Mouse (Mus musculus): ENCODE data around the gene Cox15. TPM values are rescaled to one million over a fixed set of nuclear protein-coding genes. Genes with fewer than 3 reads are reported as not detected.

Cox15 gene
- polyA plus RNA-seq, 1 experiment from 2014 or later: 11.4 TPM

- 79% methylated on average over 4 of the region's 4 CpGs for WGBS
- Histone ChIP-seq H3K36me3 (no peaks in the 10 kb centered on the region), H3K4me3 (no peak overlapping the region), H3K27me3 (no peaks in the 10 kb centered on the region), H3K4me1 (no peaks in the 10 kb centered on the region), H3K9me3 (no peaks in the 10 kb centered on the region), H3K27ac (no peak overlapping the region), H3K4me2 (replicated peaks) (no peak overlapping the region), H3K9ac (no peak overlapping the region)
- ATAC-seq (ENCODE audit: low FRiP score, low read depth): no peak
Measured at GRCm38 (mm10) chr19:43776561-43776960, 23.8 kb upstream of the Cox15 start.

DNA sequence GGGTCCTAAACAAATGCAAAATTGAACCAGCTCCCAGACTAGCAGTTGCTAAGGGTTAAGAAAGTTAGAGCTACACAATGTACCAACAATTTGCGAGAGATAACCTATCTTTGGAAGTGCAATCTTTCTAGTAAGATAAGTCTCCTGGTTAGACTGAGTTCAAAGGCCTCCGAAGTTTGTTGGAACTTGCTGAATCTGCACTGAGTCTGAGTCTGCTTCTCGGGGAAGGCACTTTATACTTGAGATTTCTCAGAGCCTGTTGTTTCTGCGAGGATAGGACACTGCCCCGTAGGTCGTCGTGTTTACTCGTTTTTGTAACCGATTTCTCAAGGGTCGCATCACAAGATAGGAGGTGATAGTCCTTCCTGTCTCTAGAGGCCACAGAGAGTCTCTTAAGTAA lies 22.6 kb upstream of the Cox15 start:
- H3K9ac ChIP-seq: no peak overlapping the region
- H3K4me1 ChIP-seq: no peaks in the 10 kb centered on the region
- H3K9me3 ChIP-seq: no peaks in the 10 kb centered on the region
- H3K27ac ChIP-seq: no peak overlapping the region
- 80% methylated on average over 10 of the region's 10 CpGs for WGBS
- H3K4me3 ChIP-seq: no peak overlapping the region
- no peaks in the 10 kb centered on the region for H3K36me3 ChIP-seq
- H3K27me3 ChIP-seq: no peaks in the 10 kb centered on the region
- ATAC-seq (ENCODE audit: low FRiP score, low read depth): no peak
- H3K4me2 ChIP-seq (replicated peaks): no peak overlapping the region

DNA sequence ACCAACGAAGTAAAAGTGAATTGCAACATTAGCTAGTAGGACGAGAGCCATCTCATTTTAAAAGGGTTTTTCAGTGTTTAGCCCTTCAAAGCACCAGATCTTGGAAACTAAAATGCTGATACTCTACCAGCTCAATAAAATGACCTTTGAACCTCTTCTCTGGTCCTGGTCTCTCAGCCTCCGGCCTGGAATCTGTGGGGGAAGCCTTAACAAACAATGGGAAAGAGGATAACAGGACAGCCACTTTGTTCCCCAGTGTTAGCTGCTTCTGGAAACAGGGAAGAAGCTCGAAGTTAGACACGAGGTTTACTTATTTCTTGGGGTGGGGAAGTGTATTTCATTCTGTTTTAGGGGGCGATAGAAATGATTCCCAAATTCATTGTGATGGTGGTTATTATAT lies 19.5 kb upstream of the Cox15 start:
- H3K36me3 ChIP-seq: no peaks in the 10 kb centered on the region; the same call in 1 of the 2 replicates
- H3K27ac ChIP-seq: no peak overlapping the region
- H3K9ac ChIP-seq: no peak overlapping the region
- H3K27me3 ChIP-seq: no peaks in the 10 kb centered on the region
- ATAC-seq (ENCODE audit: low FRiP score, low read depth): no peak
- H3K9me3 ChIP-seq: no peaks in the 10 kb centered on the region
- no peak overlapping the region for H3K4me3 ChIP-seq
- H3K4me2 ChIP-seq (replicated peaks): no peak overlapping the region
- H3K4me1 ChIP-seq: no peaks in the 10 kb centered on the region
- WGBS: 77% methylated on average over 6 of the region's 6 CpGs

DNA sequence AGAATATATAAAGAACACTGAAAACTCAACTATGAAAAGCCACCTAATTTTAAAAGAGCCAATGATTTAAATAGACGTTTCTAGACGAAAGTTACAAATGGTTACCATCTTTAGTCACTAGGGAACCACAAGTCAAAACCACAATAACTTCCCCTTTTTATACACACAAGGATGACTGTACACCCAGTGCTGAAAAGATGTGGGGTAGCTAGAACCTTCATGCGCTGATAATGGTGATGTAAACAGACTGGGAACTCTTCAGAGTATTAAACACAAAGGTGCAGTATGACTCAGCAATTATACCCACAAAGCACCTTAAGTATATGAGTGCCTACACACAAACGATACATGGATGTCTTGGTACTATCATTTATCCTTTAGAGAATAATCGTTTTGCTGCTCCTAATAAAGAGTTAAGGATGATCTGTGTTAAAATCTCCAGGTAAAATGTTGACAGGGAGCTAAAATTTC lies 18.7 kb upstream of the Cox15 start:
- no peak for ATAC-seq (ENCODE audit: low FRiP score, low read depth)
- no peak overlapping the region for H3K4me2 ChIP-seq (replicated peaks)
- H3K4me1 ChIP-seq: no peaks in the 10 kb centered on the region
- no peaks in the 10 kb centered on the region; the same call in 1 of the 2 replicates for H3K36me3 ChIP-seq
- no peaks in the 10 kb centered on the region for H3K27me3 ChIP-seq
- no peak overlapping the region for H3K9ac ChIP-seq
- H3K9me3 ChIP-seq: no peaks in the 10 kb centered on the region
- H3K27ac ChIP-seq: no peak overlapping the region
- H3K4me3 ChIP-seq: no peak overlapping the region
- 83% methylated on average over 5 of the region's 5 CpGs for WGBS

GRCm38 (mm10) chr19:43770584-43770983 lies 17.8 kb upstream of the Cox15 start:
- Histone ChIP-seq H3K27ac (no peak overlapping the region), H3K36me3 (no peaks in the 10 kb centered on the region; the same call in 1 of the 2 replicates), H3K9me3 (no peaks in the 10 kb centered on the region), H3K4me3 (no peak overlapping the region), H3K9ac (no peak overlapping the region), H3K4me2 (replicated peaks) (no peak overlapping the region), H3K4me1 (no peaks in the 10 kb centered on the region), H3K27me3 (no peaks in the 10 kb centered on the region)
- ATAC-seq (ENCODE audit: low FRiP score, low read depth): no peak
- 87% methylated on average over 4 of the region's 4 CpGs for WGBS

DNA sequence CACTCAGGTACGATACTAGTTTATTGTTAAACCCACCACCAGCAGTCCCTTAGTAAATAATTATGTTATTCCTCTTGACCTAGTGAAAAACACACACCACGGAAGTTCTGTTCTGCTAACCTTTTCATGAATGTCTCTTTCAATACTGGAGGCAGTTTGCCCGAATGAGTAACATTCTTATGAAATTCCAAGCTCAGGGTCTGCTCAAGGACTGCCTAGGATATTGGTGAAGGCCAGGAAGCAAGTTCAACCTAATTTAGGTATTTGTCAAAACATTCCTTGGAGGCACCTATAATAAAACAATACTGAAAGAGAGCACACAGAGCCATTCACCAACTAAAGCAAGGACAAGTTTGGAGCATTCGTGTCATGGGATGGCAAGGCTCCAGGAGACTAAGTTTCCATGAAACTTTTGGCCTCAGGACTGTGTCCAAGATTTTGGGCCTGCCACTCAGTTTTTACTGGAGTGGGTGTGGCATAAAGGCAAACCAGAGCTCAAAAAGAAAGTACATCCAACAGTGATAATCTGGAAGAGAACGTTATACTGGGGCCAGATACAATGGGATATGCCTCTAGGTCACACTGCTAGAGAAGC lies 16.7 kb upstream of the Cox15 start:
- H3K36me3 ChIP-seq: no peaks in the 10 kb centered on the region; the same call in 1 of the 2 replicates
- no peak overlapping the region for H3K9ac ChIP-seq
- no peak overlapping the region for H3K27ac ChIP-seq
- H3K27me3 ChIP-seq: no peaks in the 10 kb centered on the region
- 72% methylated on average over 5 of the region's 5 CpGs for WGBS
- no peaks in the 10 kb centered on the region for H3K9me3 ChIP-seq
- no peak overlapping the region for H3K4me2 ChIP-seq (replicated peaks)
- no peak for ATAC-seq (ENCODE audit: low FRiP score, low read depth)
- no peaks in the 10 kb centered on the region for H3K4me1 ChIP-seq
- no peak overlapping the region for H3K4me3 ChIP-seq

DNA sequence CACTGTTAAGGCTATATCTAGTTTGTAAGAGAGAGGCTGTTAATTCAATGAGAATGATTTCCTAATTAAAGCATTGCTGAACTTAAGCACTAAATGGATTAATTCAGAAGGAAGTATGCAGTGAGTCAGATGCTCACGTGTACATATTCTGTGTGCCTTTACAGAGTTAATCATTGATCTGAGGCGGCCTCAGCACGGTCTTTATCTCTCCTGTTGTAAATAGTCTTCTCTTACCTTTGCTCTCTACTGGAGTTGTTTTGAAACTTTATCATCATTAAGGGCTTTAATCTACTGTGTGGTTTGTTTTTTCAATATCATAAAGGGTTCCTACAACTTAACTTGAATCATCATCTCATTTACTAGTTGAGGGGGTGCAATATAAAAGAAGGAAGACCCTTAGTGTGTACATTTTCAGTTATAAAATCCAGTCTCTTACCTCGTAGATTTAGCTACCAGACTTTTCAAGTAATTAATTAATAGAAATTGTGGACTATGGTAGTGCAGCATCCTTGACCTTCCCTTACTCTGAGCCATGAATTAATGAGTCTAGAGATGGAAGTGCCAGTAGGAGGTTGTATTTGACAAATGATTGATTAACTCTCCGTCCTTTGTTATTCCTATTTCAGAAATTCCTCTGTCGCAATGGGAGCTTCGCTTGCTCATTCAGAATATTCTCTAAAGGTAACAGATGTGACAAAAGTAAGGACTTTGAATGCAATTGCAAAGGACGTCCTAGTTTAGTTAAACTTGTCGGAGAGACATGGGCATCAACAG lies 14.9 kb upstream of the Cox15 start:
- Histone ChIP-seq H3K4me1 (no peaks in the 10 kb centered on the region), H3K27ac (no peak overlapping the region), H3K4me2 (replicated peaks) (no peak overlapping the region), H3K4me3 (no peak overlapping the region), H3K27me3 (no peaks in the 10 kb centered on the region), H3K9me3 (no peaks in the 10 kb centered on the region), H3K36me3 (no peaks in the 10 kb centered on the region; the same call in 1 of the 2 replicates), H3K9ac (no peak overlapping the region)
- 86% methylated on average over 9 of the region's 9 CpGs for WGBS
- ATAC-seq (ENCODE audit: low FRiP score, low read depth): no peak

- Histone ChIP-seq H3K4me3 (no peak overlapping the region), H3K27me3 (no peaks in the 10 kb centered on the region), H3K27ac (no peak overlapping the region), H3K4me1 (no peaks in the 10 kb centered on the region), H3K4me2 (replicated peaks) (no peak overlapping the region), H3K9me3 (no peaks in the 10 kb centered on the region), H3K9ac (no peak overlapping the region), H3K36me3 (no peaks in the 10 kb centered on the region; the same call in 1 of the 2 replicates)
- 88% methylated on average over 5 of the region's 5 CpGs for WGBS
- ATAC-seq (ENCODE audit: low FRiP score, low read depth): no peak
Measured at GRCm38 (mm10) chr19:43766451-43766850, 13.7 kb upstream of the Cox15 start.

GRCm38 (mm10) chr19:43762410-43762809 lies 9.6 kb upstream of the Cox15 start:
- no peak for ATAC-seq (ENCODE audit: low FRiP score, low read depth)
- Histone ChIP-seq H3K9me3 (no peaks in the 10 kb centered on the region), H3K4me1 (no peaks in the 10 kb centered on the region), H3K4me3 (no peak overlapping the region), H3K27me3 (no peaks in the 10 kb centered on the region), H3K9ac (no peak overlapping the region), H3K4me2 (replicated peaks) (no peak overlapping the region), H3K27ac (no peak overlapping the region), H3K36me3 (no peaks in the 10 kb centered on the region)
- 67% methylated on average over 2 of the region's 2 CpGs for WGBS

DNA sequence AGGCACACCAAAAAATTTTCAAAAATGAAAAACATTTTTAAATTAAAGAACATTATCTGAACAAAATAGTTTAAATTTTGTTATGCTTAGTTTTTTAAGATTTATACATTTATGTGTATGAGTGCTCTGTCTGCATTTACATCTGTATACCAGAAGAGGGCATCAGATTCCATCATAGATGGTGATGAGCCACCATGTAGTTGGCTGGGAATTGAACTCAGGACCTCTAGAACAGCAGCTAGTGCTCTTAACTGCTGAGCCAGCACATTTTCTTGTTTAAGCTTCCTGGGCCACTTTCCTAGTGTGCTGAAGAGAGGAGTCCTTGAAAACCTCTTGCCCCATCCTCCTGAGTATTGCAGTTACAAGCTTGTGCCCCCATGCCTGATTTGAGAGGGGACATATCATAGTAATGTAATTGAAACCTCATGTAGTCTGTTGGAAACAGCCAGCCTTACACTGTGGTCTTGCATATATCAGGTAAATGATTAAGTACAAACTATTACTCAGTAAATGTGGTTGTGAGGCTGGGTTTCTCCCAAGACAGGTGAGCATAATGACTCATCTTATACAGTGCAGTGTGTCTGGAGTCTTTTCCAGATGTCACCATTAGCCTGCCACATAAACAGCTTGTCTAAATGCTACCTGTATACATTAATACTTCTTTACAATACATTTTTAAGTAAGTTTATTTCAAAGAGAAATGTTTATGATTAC lies 8.9 kb upstream of the Cox15 start:
- Histone ChIP-seq H3K36me3 (no peaks in the 10 kb centered on the region), H3K4me2 (replicated peaks) (no peak overlapping the region), H3K27me3 (no peaks in the 10 kb centered on the region), H3K9ac (no peak overlapping the region), H3K27ac (no peak overlapping the region), H3K4me3 (no peak overlapping the region), H3K9me3 (no peaks in the 10 kb centered on the region), H3K4me1 (no peaks in the 10 kb centered on the region)
- ATAC-seq (ENCODE audit: low FRiP score, low read depth): no peak

- Histone ChIP-seq H3K27ac (no peak overlapping the region), H3K9me3 (no peaks in the 10 kb centered on the region), H3K4me3 (no peak overlapping the region), H3K27me3 (no peaks in the 10 kb centered on the region), H3K4me2 (replicated peaks) (no peak overlapping the region), H3K9ac (no peak overlapping the region), H3K4me1 (no peaks in the 10 kb centered on the region), H3K36me3 (no peaks in the 10 kb centered on the region)
- no peak for ATAC-seq (ENCODE audit: low FRiP score, low read depth)
- 21% methylated on average over 6 of the region's 6 CpGs for WGBS
Measured at GRCm38 (mm10) chr19:43760504-43760903, 7.7 kb upstream of the Cox15 start.

- ATAC-seq (ENCODE audit: low FRiP score, low read depth): no peak
- H3K9me3 ChIP-seq: no peaks in the 10 kb centered on the region
- H3K27me3 ChIP-seq: no peaks in the 10 kb centered on the region
- no peak overlapping the region for H3K4me2 ChIP-seq (replicated peaks)
- peaks cover 7% of the 10 kb centered on the region for H3K36me3 ChIP-seq
- no peak overlapping the region for H3K27ac ChIP-seq
- no peak overlapping the region for H3K4me3 ChIP-seq
- peaks cover 4% of the 10 kb centered on the region; the same call in 1 of the 2 replicates for H3K4me1 ChIP-seq
- WGBS: 62% methylated on average over 2 of the region's 2 CpGs
- H3K9ac ChIP-seq: no peak overlapping the region
Measured at GRCm38 (mm10) chr19:43754872-43755271, 2.1 kb upstream of the Cox15 start.

Data from limb, embryonic 13.5 days (tissue).